Mouse (Mus musculus) limb, embryonic 13.5 days (tissue): ENCODE results near the gene Rint1. TPM values are rescaled to one million over a fixed set of nuclear protein-coding genes. Genes with fewer than 3 reads are reported as not detected.

Source experiments
- ATAC-seq: fragments of 200-750 bp; cut with Nextera tagmentation; 2 replicates; pipeline ENCODE4 v1.8.0; 2017; ENCODE audit warnings: low read depth, moderate number of reproducible peaks, moderate TSS enrichment; ENCODE audit not compliant: low FRiP score
- H3K27ac ChIP-seq: fragments of 300-500 bp; sonication (generic); 2 replicates; pipeline ENCODE4 v1.5.1; 2015; ENCODE audit warnings: inconsistent platforms, mild to moderate bottlenecking, moderate library complexity
- H3K27me3 ChIP-seq: fragments of 300-500 bp; sonication (generic); 2 replicates; pipeline ENCODE4 v1.6.1; 2015; ENCODE audit warnings: mild to moderate bottlenecking, inconsistent platforms
- H3K36me3 ChIP-seq: fragments of 300-500 bp; sonication (generic); 2 replicates; pipeline ENCODE4 v1.6.1; 2015; ENCODE audit warnings: inconsistent platforms, mild to moderate bottlenecking, moderate library complexity
- H3K4me1 ChIP-seq: fragments of 300-500 bp; sonication (generic); 2 replicates; pipeline ENCODE4 v1.6.1; 2015; ENCODE audit warnings: inconsistent platforms
- H3K4me2 ChIP-seq: fragments of 300-500 bp; sonication (generic); replicated peaks from 2 replicates; pipeline ENCODE4 v1.6.1; 2015; ENCODE audit warnings: inconsistent platforms, mild to moderate bottlenecking, moderate library complexity
- H3K4me3 ChIP-seq: fragments of 300-500 bp; sonication (generic); 2 replicates; pipeline ENCODE4 v1.5.1; 2015; ENCODE audit warnings: moderate library complexity, mild to moderate bottlenecking, inconsistent platforms
- H3K9ac ChIP-seq: fragments of 300-500 bp; sonication (generic); 2 replicates; pipeline ENCODE4 v1.6.1; 2015; ENCODE audit warnings: mild to moderate bottlenecking, inconsistent platforms
- H3K9me3 ChIP-seq: fragments of 300-500 bp; sonication (generic); 2 replicates; pipeline ENCODE4 v1.6.1; 2016; ENCODE audit warnings: inconsistent platforms
- WGBS: fragments of 180-500 bp; shearing (Covaris S2); methylation state at CpG from one replicate; pipeline ENCODE4 v1.1.7; 2015; 5-methylcytosine and 5-hydroxymethylcytosine counted together
- polyA plus RNA-seq: library from polyadenylated mRNA; unstranded; fragments of >200 nt; fragmentation: Nextera tagmentation; extraction: Ambion mirVana; gene quantifications from 2 replicates; pipeline ENCODE4 v1.2.1, GENCODE M21; 2015

Gene Rint1
- polyA plus RNA-seq, 1 experiment from 2014 or later, result 46.8 TPM

- H3K4me2 ChIP-seq, result peak overlapping the region; percentile 72
- ATAC-seq, result no peak
- peak overlapping the region; percentile 89 for H3K4me3 ChIP-seq
- peaks cover 19% of the 10 kb centered on the region for H3K4me1 ChIP-seq
- H3K9me3 ChIP-seq, result no peaks in the 10 kb centered on the region
- WGBS, result 38% methylated on average over 8 of the region's 8 CpGs
- peak overlapping the region; percentile 85 for H3K9ac ChIP-seq
- peaks cover 10% of the 10 kb centered on the region for H3K36me3 ChIP-seq
- no peak overlapping the region for H3K27ac ChIP-seq
- H3K27me3 ChIP-seq, result no peaks in the 10 kb centered on the region
Measured at GRCm38 (mm10) chr5:23782051-23782810, 5.3 kb upstream of the Rint1 start.

GRCm38 (mm10) chr5:23782931-23783877 lies 4.3 kb upstream of the Rint1 start, which contains the start of gene Pus7:
Pus7 (minus strand) TSS chr5:23783711.
- H3K9me3 ChIP-seq, result no peaks in the 10 kb centered on the region
- peak within 1 kb of the TSS; percentile 72 for H3K4me2 ChIP-seq
- H3K4me1 ChIP-seq, result peaks cover 20% of the 10 kb centered on the region
- H3K36me3 ChIP-seq, result no peaks in the 10 kb centered on the region
- peak within 1 kb of the TSS; percentile 85 for H3K9ac ChIP-seq
- WGBS, result under 1% methylated on average over 84 of the region's 86 CpGs
- peak; percentile 92 for ATAC-seq
- H3K4me3 ChIP-seq, result peak within 1 kb of the TSS; percentile 89
- peak within 1 kb of the TSS; percentile 55 for H3K27ac ChIP-seq
- no peaks in the 10 kb centered on the region for H3K27me3 ChIP-seq

- Histone ChIP-seq H3K4me2 (peak overlapping the region; percentile 82), H3K27me3 (no peaks in the 10 kb centered on the region), H3K4me1 (peaks cover 9% of the 10 kb centered on the region), H3K4me3 (peak overlapping the region; percentile 91), H3K9ac (peak overlapping the region; percentile 94), H3K27ac (no peak overlapping the region), H3K9me3 (no peaks in the 10 kb centered on the region), H3K36me3 (peaks cover 17% of the 10 kb centered on the region)
- 43% methylated on average over 3 of the region's 3 CpGs for WGBS
- no peak for ATAC-seq
Measured at GRCm38 (mm10) chr5:23788390-23788830, 899 bp downstream of the Rint1 start.

- no peaks in the 10 kb centered on the region for H3K9me3 ChIP-seq
- no peaks in the 10 kb centered on the region for H3K27me3 ChIP-seq
- ATAC-seq, result no peak
- peaks cover 9% of the 10 kb centered on the region for H3K4me1 ChIP-seq
- H3K9ac ChIP-seq, result no peak overlapping the region
- H3K27ac ChIP-seq, result no peak overlapping the region
- H3K36me3 ChIP-seq, result peaks cover 20% of the 10 kb centered on the region
- WGBS, result 80% methylated on average over 4 of the region's 4 CpGs
- H3K4me3 ChIP-seq, result no peak overlapping the region
- H3K4me2 ChIP-seq, result peak overlapping the region; percentile 82; the same call in 1 of the 2 replicates
Measured at GRCm38 (mm10) chr5:23789078-23789612, 1.6 kb downstream of the Rint1 start.

GRCm38 (mm10) chr5:23792726-23793125 lies 5.2 kb downstream of the Rint1 start:
- Histone ChIP-seq H3K9ac (no peak overlapping the region), H3K4me2 (no peak overlapping the region), H3K4me1 (peaks cover 9% of the 10 kb centered on the region), H3K27ac (no peak overlapping the region), H3K4me3 (no peak overlapping the region), H3K36me3 (peaks cover 51% of the 10 kb centered on the region), H3K27me3 (no peaks in the 10 kb centered on the region), H3K9me3 (no peaks in the 10 kb centered on the region)
- ATAC-seq, result no peak
- WGBS, result 88% methylated on average over 2 of the region's 2 CpGs

- peaks cover 92% of the 10 kb centered on the region for H3K36me3 ChIP-seq
- H3K4me2 ChIP-seq, result no peak overlapping the region
- no peaks in the 10 kb centered on the region; the same call in 1 of the 2 replicates for H3K9me3 ChIP-seq
- no peak overlapping the region for H3K9ac ChIP-seq
- WGBS, result 88% methylated on average over 5 of the region's 5 CpGs
- no peaks in the 10 kb centered on the region for H3K27me3 ChIP-seq
- H3K4me1 ChIP-seq, result no peaks in the 10 kb centered on the region
- no peak overlapping the region for H3K4me3 ChIP-seq
- H3K27ac ChIP-seq, result no peak overlapping the region
- ATAC-seq, result no peak
Measured at GRCm38 (mm10) chr5:23814841-23815240, 27.3 kb downstream of the Rint1 start.

- no peaks in the 10 kb centered on the region for H3K4me1 ChIP-seq
- H3K27me3 ChIP-seq, result no peaks in the 10 kb centered on the region
- no peak overlapping the region for H3K27ac ChIP-seq
- H3K9me3 ChIP-seq, result no peaks in the 10 kb centered on the region; the same call in 1 of the 2 replicates
- H3K4me3 ChIP-seq, result no peak overlapping the region
- no peak overlapping the region for H3K9ac ChIP-seq
- H3K4me2 ChIP-seq, result no peak overlapping the region
- peaks cover 80% of the 10 kb centered on the region for H3K36me3 ChIP-seq
- WGBS, result 91% methylated on average over 15 of the region's 15 CpGs
- ATAC-seq, result no peak
Measured at GRCm38 (mm10) chr5:23816681-23817080, 29.2 kb downstream of the Rint1 start.

- Histone ChIP-seq H3K27ac (no peak overlapping the region), H3K9ac (no peak overlapping the region), H3K27me3 (no peaks in the 10 kb centered on the region), H3K4me2 (no peak overlapping the region), H3K4me1 (no peaks in the 10 kb centered on the region), H3K9me3 (no peaks in the 10 kb centered on the region), H3K36me3 (peaks cover 30% of the 10 kb centered on the region), H3K4me3 (no peak overlapping the region)
- ATAC-seq, result no peak
- 73% methylated on average over 11 of the region's 11 CpGs for WGBS
Measured at GRCm38 (mm10) chr5:23822306-23822705, 34.8 kb downstream of the Rint1 start.

- Histone ChIP-seq H3K36me3 (peaks cover 15% of the 10 kb centered on the region), H3K9ac (no peak overlapping the region), H3K9me3 (no peaks in the 10 kb centered on the region), H3K27me3 (peaks cover 7% of the 10 kb centered on the region; the same call in 1 of the 2 replicates), H3K4me1 (no peaks in the 10 kb centered on the region), H3K27ac (no peak overlapping the region), H3K4me3 (no peak overlapping the region), H3K4me2 (no peak overlapping the region)
- no peak for ATAC-seq
- 81% methylated on average over 8 of the region's 8 CpGs for WGBS
Measured at GRCm38 (mm10) chr5:23824171-23824733, 36.7 kb downstream of the Rint1 start.

- Histone ChIP-seq H3K9ac (no peak overlapping the region), H3K4me2 (no peak overlapping the region), H3K36me3 (0 out of 2 replicates have a peak, but pooled peaks cover 3% of the 10 kb centered on the region), H3K4me1 (peaks cover 4% of the 10 kb centered on the region; the same call in 1 of the 2 replicates), H3K4me3 (no peak overlapping the region), H3K27me3 (peaks cover 21% of the 10 kb centered on the region), H3K27ac (no peak overlapping the region), H3K9me3 (no peaks in the 10 kb centered on the region)
- ATAC-seq, result no peak
- WGBS, result 36% methylated on average over 11 of the region's 11 CpGs
Measured at GRCm38 (mm10) chr5:23826321-23827004, 39.0 kb downstream of the Rint1 start.
